Mouse (Mus musculus) T-helper 1 cell (primary cell): ENCODE data around the gene Ap4m1.

Experiments used
- in situ Hi-C: fragments of 300-600 bp; cut with MboI, MseI; formaldehyde crosslinking; loops from one replicate; pipeline ENCODE4 v1.15.1; 2025; ENCODE audit warnings: high pct_unique_total_duplicates

Gene Ap4m1

DNA sequence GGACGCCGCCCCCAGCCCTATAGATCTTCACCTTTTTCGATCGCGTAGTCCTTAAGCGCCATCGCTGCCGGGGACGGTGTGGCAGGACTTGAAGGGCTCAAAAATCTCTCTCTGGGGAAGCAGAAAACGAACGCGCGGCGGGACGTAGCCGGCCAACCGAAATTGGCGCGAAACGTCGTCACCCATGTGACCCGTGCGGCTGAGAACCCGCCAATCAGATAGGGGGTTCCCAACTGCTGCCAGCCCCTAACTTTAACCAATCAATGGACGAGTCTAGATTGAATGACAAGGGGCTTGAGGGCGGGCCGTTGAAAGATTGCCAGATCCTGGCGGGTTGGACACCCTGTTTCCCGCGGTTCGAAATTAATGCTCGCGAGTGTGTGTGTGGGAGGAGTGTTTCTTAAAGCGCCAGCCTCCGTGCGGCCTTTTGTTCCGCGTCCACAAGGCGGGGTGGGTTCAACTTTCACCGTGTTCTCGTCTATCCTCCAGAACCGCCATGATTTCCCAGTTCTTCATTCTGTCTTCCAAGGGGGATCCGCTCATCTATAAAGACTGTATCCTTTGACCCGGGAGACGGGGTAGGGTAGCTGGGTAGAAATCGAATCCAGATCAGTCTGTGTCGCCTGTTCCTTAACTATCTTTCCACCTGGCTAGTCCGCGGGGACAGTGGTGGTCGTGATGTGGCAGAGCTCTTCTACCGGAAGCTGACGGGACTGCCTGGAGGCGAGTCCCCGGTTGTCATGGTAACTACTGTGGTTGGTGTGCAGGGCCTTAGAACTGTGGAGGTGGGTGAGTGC, at the start of gene Ap4m1, which contains the start of gene Mcm7:
Ap4m1 (plus strand) TSS at position 308 of the 797 bp plus-strand sequence.
Mcm7 (minus strand) TSS at position 728 of the 797 bp plus-strand sequence.
- in situ Hi-C loops, result loop anchor here (10.0 to 25.0 kb wide), 2 partner anchors 637 to 860 kb away; partner anchors contain the start of genes Epo, Gnb2, Srrt and Trip6

GRCm38 (mm10) chr5:138132425-138133064, 39.3 kb upstream of the Ap4m1 start:
- in situ Hi-C loops, result no loop called here

DNA sequence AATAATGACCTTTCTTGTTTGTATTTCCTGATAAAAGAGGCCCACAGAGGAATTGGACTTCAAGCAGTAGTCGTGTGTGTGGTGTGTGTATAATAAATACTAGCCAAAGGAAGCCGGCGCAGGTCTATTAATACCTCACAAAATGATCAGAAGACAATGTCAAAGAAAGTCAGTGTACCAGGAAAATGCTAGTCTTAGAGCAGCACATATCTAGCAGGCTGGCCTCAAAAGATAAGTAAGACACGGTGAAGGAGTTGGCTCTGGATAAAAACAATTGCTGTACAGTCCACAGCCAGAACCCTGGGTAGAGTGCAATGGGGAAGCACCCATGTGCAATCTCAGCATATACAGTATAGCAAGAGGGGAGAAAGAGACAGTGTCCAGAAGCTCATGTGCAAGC, 34.5 kb upstream of the Ap4m1 start:
- in situ Hi-C loops, result no loop called here

DNA sequence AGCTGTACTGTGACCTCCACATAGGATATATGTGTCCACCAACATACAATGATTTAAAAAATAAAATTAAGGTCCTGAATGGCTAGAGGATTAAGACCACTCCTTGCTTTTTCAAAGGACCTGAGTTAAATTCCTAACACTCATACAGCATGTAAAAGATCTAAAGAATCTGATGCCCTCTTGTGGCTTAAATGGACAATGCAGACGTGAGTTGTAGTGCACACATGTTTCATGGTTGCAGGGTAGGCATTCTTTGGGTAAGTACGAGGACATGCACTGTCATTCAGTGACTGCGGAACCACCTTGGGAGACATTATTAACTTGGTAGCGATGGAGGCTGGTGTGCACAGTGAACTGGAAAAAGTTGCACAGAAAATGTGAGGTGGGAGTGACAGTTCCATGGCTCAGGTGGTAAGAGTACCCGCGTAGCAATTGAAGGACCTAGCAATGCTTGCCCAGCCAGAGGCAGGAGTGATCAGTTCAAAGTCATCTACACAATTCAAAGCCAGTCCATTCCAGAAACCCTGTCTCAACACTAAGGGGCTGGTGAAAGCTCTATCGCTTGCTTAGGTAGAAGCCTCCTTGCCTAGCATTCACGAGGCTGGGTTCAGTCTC, 33.8 kb upstream of the Ap4m1 start:
- in situ Hi-C loops, result no loop called here

DNA sequence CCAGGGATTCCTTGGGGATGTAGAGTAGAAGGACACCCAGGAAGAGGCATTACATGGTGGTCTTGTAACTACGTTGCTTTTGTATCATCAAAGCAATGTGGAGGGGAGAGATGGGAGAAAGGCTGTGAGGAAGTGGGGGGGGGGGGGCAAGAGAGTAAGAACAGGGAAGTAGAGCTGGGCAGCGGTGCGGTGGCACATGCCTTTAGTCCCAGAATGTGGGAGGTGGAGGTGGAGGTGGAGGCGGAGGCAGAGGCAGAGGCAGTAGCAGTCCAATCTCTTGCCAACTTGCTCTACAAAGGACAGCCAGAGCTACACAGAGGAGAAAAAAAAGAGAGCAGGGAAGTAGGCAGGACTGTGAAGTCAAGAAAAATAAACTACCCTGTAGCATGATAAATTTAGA, 33.2 kb upstream of the Ap4m1 start:
- in situ Hi-C loops, result no loop called here

DNA sequence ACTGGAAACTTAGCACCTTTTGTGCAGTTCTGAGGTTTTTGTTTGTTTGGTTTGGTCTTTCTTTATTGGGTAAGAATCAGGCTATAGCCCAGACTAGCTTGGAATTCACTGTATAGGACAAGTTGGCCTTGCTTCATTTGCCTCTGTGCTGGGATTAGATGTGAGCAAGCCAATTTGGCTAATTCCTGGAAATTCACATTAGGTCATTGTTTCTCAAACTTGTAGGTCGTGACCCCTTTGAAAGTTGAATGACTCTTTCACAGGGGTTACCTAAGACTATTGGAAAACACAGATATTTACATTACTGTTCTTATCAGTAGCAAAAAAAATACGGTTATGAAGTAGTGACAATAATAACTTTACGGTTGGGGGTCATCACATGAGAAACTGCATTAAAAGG, 17.4 kb upstream of the Ap4m1 start:
- in situ Hi-C loops, result loop anchor here (25.0 kb wide), 1 partner anchor 842 kb away; the partner anchor contains the start of genes Srrt and Trip6

DNA sequence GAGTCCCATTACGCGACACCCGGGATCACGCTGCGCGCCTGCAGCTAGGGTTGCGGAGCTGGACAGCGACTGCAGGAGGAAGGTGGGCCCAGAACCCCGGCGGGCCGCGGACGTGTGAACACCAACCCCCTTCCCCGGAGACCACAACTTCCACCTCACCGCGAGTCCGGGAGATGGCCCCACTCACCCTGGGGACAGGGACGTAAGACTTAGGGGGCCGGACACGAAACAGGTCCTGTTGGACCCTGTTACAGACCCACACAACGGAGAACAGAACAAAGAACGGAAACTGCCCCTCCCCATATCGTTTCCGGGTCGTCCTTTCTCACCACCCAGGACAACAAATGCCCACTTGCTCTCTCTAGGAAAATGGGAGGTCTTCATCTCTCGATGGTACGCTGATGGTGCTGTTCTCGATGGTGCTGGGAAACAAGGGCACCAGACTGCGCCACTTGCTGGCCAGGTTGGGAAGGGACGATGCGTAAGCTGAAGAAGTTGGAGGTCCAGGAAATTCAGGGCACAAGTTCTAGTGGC, 16.3 kb upstream of the Ap4m1 start, which contains the start of gene Zfp113:
Zfp113 (minus strand) TSS at position 302 of the 534 bp plus-strand sequence.
- in situ Hi-C loops, result loop anchor here (25.0 kb wide), 1 partner anchor 843 kb away; the partner anchor contains the start of genes Srrt and Trip6

DNA sequence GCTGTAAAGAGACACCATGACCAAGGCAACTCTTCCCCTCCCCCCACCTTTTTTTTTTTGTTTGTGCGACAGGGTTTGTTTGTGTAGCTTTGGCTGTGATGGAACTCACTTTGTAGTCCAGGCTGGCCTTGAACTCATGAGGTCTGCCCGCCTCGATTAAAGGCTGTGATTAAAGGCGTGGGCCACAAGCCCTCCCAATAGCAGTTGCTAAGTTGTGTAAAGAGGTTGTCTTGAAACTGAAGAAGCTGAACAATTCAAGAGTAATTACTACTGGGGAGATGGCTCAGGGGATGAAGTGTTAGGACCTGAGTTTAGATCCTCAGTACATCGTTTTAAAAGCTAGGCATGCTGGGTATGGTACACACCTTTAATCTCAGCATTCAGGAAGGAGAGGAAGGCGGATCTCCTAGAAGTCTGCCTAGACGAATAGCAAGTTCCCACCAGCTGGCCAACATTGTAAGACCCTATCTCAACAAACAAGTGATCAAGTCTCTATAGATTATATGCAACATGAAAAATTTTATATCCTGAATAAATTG, 11.5 kb upstream of the Ap4m1 start:
- in situ Hi-C loops, result loop anchor here (5.0 to 25.0 kb wide), 2 partner anchors 848 to 1322 kb away; partner anchors contain the start of genes Srrt, Trip6 and Zfand2a

GRCm38 (mm10) chr5:138160842-138161665, 10.7 kb upstream of the Ap4m1 start, which contains the start of gene Cops6:
TSS of gene Cops6 (plus strand) at chr5:138161071.
- in situ Hi-C loops, result loop anchor here (5.0 to 25.0 kb wide), 2 partner anchors 849 to 1321 kb away; partner anchors contain the start of genes Srrt, Trip6 and Zfand2a

DNA sequence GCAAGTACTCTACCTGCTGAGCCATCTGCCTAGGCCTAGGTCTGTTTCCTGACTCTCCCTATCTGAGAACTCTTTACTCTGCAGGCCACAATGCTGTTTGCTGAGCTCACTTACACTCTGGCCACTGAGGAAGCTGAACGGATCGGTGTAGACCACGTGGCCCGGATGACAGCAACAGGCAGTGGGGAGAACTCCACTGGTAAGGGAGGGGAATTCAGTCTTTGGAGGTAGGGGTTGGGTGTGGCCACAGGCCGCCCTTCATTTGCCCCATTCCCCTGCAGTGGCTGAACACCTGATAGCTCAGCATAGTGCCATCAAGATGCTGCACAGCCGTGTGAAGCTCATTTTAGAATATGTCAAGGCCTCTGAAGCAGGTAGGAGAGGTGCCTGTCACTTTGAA, 8.8 kb upstream of the Ap4m1 start:
- in situ Hi-C loops, result loop anchor here (5.0 to 25.0 kb wide), 2 partner anchors 851 to 1319 kb away; partner anchors contain the start of genes Srrt, Trip6 and Zfand2a

GRCm38 (mm10) chr5:138163610-138164009, 8.2 kb upstream of the Ap4m1 start:
- in situ Hi-C loops, result loop anchor here (5.0 to 25.0 kb wide), 2 partner anchors 851 to 1319 kb away; partner anchors contain the start of genes Srrt, Trip6 and Zfand2a

DNA sequence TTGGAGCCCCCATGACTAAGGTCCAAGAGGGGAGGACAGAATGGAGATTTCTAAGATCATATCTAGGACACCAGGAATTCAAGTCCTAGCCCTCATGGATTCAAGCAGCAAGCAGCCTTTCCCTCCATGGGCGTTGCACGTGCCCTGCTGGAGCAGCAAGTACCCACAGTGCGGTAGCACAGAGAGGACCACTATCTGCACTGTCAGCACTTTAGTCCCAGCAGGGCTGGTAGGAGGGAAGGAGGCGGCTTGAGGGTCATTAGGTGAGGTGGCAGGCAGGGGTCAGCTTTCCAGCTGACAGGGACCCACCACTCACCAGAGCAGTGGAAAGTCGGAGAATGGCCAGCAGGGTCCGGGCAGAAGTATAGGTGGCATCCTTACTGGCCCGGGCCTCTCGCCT, 6.2 kb upstream of the Ap4m1 start:
- in situ Hi-C loops, result loop anchor here (25.0 kb wide), 1 partner anchor 853 kb away; the partner anchor contains the start of genes Srrt and Trip6

GRCm38 (mm10) chr5:138170936-138171561, 753 bp upstream of the Ap4m1 start:
- in situ Hi-C loops, result loop anchor here (10.0 to 25.0 kb wide), 2 partner anchors 636 to 859 kb away; partner anchors contain the start of genes Epo, Gnb2, Srrt and Trip6

DNA sequence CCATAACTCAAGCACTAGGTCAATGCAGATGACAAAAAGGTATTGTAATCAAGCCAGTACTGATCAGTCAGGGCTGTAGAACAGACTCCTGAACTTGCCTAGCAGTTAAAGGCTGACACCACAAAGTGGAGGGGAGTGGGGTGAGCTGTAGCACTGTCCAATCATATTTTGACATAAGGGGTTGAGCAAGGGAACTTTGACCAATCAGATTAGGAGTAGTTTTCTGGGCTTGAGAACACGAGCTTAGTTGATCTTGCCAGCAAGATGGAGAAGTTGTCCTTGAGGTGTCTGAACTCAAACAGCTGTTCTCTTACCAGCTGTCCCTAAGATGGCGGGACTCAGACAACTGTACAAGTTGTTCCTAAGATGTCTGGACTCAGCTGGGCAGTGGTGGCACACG, 1.4 kb downstream of the Ap4m1 start:
- in situ Hi-C loops, result loop anchor here (10.0 to 25.0 kb wide), 2 partner anchors 638 to 861 kb away; partner anchors contain the start of genes Epo, Gnb2, Srrt and Trip6

DNA sequence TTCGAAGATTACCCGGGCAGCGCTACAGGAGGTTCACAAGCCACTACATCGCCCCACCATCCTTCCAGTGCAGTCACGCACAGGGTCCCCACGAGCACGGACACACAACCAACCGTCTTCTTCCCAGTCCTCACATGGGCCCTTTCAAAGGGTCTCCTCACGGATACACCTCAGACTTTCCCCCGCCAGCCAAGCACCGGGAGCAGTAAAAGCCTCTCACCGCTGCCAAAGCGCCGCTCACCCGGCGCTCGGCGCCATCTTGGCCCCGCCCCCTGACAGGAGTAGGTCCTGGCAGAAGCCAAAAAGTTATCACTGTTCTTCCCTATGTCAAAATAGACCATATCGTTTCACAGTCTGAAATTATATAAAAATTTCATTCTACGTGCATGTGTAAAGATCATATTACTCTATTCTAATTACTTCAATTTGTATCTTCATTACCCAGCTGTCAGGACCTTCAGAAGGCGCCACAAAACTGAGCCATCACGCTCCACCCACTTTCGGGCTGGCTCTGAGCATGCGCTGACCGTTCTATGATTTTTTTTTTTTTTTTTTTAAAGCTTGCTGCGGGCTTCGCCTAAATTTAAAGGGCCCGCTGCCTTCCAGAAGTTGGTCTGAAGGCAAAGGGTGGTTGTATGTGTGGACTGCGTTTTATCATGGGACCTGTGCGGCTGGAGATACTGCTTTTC, 15.3 kb downstream of the Ap4m1 start, which contains the start of the genes Taf6 and Cnpy4:
Taf6 (minus strand) TSS at position 502 of the 689 bp plus-strand sequence.
Cnpy4 (plus strand) TSS at position 536 of the 689 bp plus-strand sequence.
- in situ Hi-C loops, result no loop called here

DNA sequence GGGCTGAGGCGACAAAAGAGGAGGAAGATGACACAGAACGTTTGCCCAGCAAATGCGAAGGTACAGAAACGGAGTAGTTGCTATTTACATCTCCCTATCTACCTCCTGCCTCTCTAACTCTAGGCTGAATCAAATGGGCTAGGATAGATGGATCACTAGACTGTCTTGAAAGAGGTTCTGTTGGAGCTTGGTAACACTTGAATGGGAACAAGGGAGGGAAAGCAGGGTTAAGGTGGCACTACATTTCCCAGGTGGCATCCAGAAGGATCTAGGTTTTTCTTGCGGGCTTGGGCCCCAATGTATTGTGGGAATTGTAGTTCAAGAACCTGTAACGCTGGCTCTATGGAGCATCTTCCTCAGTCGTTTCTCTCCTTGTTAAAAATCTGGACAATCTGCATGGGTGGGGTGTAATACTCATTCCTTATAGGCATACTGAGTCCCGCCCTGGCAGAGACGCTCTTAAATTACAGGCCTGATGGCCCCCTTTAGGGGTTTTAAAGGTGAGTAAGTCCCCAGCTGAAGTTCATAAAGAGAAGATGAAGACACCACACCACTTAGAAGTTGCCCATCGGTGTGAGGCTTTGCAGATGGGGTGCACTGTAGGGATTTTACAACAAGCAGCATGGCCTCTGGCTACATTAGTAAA, 16.0 kb downstream of the Ap4m1 start:
- in situ Hi-C loops, result no loop called here

DNA sequence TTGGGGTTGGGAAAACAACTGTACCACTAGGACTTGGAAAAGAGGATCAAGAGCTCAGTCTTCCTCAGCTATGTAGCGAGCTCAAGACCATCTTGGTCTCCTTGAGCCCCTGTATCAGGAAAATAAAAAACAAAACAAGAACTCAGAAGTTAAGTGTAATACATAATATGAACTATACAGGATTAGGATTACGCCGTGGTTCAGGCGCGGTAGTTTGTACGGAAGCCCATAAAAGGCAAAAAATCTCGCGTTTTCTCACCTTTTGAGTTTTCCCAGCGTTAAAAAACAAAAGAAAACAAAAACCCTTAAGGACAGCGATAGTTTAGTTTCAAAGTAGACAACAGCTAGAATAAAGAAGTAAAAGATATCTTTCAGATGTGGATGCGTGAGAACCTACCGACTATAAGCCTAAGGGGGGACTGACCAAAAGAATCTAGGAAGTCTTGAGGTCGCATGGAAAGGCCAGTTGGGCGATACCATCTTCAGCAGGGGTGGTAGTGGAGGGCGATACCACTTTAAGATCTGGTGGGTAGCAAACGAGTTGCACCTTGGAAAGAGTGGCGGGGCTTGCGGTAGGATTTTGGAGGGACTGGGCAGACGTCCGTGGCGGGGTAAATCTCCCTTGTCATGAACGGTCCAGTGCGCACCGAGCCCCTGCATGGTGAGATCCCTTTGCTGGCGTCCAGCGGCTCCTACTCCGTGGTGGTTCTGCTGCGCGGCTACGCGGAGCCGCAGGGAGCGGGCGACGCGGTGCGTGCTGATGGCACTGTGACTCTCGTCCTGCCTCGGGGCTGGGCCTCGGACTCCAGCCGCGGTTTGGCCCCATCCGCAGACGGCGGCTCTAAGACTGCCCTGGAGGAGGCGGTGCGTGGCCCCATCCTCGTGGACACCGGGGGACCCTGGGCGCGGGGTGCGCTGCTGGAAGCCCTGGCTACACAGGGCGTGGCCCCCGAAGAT, 22.2 kb downstream of the Ap4m1 start, which contains the start of gene Mblac1:
Mblac1 (plus strand) TSS at position 544 of the 957 bp plus-strand sequence.
- in situ Hi-C loops, result loop anchor here (5.0 kb wide), 1 partner anchor 83 kb away; the partner anchor contains the start of gene Gm43720
